Mouse (Mus musculus): ENCODE results near the gene Sox1. TPM values are rescaled to one million over a fixed set of nuclear protein-coding genes. Genes with fewer than 3 reads are reported as not detected.

Sox1 gene
- polyA plus RNA-seq, 1 experiment: not detected

DNA sequence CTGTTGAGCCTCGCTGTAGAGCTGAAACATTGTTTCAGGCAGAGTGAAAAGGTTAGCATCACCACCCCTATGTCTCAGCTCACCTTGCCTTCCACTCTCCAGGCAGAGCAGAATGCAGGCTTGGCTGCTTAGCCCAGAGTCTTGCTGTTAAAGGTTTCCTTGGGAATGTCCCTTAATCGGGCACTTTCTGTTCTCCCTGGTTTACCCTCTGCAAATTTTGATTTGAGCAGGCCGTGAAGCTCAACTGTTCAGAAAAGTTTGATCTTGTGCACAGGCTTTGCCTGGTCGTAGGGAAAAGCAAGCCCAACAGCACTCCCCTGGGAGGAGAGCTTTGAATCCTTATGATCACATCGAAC, 6.0 kb upstream of the Sox1 start:
- TF ChIP-seq POLR2A (IDR thresholded peaks at IDR 0.05; ENCODE audit: low read depth, low read length) (no peak), CTCF (IDR thresholded peaks at IDR 0.05; ENCODE audit: extremely low read depth, insufficient read depth, insufficient read length, insufficient replicate concordance) (no peak)

DNA sequence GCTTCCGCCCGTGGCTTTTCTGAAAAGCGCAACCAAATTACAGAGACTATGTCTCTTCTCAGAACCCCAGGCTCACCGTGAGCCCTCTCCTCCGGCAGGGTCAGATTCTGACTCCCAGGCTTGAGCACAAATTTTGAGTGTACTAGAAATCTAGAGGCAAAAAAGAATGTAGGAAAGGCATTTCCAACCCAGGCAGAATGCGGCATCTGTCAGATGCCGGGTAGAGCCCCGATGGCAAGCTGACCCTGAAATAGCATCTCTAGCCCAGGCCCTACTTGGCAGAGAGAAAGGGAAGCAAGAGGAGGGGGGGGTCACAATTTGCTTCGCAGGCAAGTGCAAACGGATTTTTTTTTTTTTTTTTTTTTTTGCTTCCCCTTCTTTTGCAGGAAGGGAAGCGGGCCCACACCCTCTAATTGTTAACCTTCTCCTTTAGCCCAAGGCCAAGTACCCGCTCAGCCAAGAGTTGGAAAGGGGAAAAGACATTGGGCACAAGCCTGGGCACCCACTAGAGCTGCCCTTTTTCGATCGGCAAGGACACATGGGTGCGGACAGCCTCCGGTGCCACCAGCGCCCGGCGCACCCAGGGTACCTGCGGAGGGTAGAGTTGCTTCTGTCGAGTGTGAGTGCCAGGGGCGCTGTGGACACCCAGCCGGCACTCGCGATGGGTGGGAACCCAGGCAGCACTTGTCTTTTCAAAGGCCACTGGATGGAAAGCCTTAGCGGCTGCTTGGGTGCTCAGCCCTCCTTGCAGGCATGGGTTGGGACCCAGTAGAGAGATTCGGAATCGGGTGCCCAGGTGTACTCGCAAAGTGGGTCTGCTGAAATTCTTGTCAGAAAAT, 5.1 kb upstream of the Sox1 start:
- H3K36me3 ChIP-seq (ENCODE audit: control insufficient read depth, insufficient read depth, low read length): no peaks in the 10 kb centered on the region
- no peak overlapping the region for H3K4me3 ChIP-seq (ENCODE audit: extremely low read depth, insufficient read depth, insufficient read length)
- no peak for TF ChIP-seq CTCF (IDR thresholded peaks at IDR 0.05; ENCODE audit: extremely low read depth, insufficient read depth, insufficient read length, insufficient replicate concordance)
- no peak for TF ChIP-seq POLR2A (IDR thresholded peaks at IDR 0.05; ENCODE audit: low read depth, low read length)
- H3K27ac ChIP-seq (ENCODE audit: insufficient read depth, low read length): no peak overlapping the region
- peaks cover 27% of the 10 kb centered on the region for H3K27me3 ChIP-seq (ENCODE audit: control insufficient read depth, insufficient read depth, low read length)
- H3K4me1 ChIP-seq (ENCODE audit: control insufficient read depth, insufficient read depth, insufficient read length): no peaks in the 10 kb centered on the region; the same call in 1 of the 2 replicates
- WGBS: 4% methylated on average over 29 of the region's 29 CpGs
- DNase-seq (ENCODE audit: low read depth in 1 of 2, low spot score in 2 of 2): no peak

More for the DNA sequence above, 6.0 kb upstream of the Sox1 start:
- Histone ChIP-seq H3K4me3 (ENCODE audit: extremely low read depth, insufficient read depth, insufficient read length) (no peak overlapping the region), H3K27ac (ENCODE audit: insufficient read depth, low read length) (no peak overlapping the region), H3K4me1 (ENCODE audit: control insufficient read depth, insufficient read depth, insufficient read length) (no peaks in the 10 kb centered on the region; the same call in 1 of the 2 replicates), H3K27me3 (ENCODE audit: control insufficient read depth, insufficient read depth, low read length) (peaks cover 26% of the 10 kb centered on the region), H3K36me3 (ENCODE audit: control insufficient read depth, insufficient read depth, low read length) (no peaks in the 10 kb centered on the region)
- DNase-seq (ENCODE audit: low read depth in 1 of 2, low spot score in 2 of 2): no peak
- WGBS: 4% methylated on average over 5 of the region's 5 CpGs

DNA sequence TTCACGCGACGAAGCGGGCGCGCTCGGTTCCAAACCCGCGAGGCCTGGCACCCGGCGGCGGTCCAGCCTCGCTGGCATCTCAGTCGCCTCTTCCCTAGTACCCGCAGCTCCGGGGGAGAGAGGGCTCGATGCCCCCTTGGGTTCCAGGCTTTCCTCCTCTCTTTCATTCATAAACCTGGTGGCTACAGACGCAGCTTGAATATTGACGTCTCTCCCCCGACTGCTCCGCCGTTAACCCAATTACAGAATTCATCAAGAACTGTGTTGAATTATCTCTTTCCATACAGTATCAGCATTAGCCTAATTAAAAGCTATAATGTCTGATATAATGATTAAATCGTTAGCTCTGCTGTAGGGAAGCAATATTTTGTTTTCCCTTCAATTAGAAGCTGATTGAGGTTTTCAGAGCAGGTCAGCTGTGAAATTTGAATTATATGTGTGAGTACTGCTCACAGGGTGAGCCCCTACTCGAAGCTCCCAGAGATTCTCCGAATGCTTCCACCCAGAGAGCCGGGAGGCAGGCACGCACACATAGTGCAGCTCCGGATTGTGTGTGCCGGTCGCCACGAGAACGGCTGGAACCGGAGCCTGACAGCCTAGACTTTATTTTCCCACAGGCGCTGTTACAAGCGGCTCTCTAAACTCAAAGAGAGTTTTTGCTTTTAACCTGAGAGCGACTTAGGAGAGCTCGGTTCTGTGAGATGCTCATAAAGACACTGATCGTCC, 4.3 kb upstream of the Sox1 start:
- no peak for DNase-seq (ENCODE audit: low read depth in 1 of 2, low spot score in 2 of 2)
- WGBS: 9% methylated on average over 38 of the region's 38 CpGs
- Histone ChIP-seq H3K27me3 (ENCODE audit: control insufficient read depth, insufficient read depth, low read length) (peaks cover 27% of the 10 kb centered on the region), H3K4me1 (ENCODE audit: control insufficient read depth, insufficient read depth, insufficient read length) (no peaks in the 10 kb centered on the region; the same call in none of the 2 replicates), H3K36me3 (ENCODE audit: control insufficient read depth, insufficient read depth, low read length) (no peaks in the 10 kb centered on the region), H3K4me3 (ENCODE audit: extremely low read depth, insufficient read depth, insufficient read length) (no peak overlapping the region), H3K27ac (ENCODE audit: insufficient read depth, low read length) (no peak overlapping the region)
- no peak for TF ChIP-seq POLR2A (IDR thresholded peaks at IDR 0.05; ENCODE audit: low read depth, low read length)
- TF ChIP-seq CTCF (IDR thresholded peaks at IDR 0.05; ENCODE audit: extremely low read depth, insufficient read depth, insufficient read length, insufficient replicate concordance): no peak

DNA sequence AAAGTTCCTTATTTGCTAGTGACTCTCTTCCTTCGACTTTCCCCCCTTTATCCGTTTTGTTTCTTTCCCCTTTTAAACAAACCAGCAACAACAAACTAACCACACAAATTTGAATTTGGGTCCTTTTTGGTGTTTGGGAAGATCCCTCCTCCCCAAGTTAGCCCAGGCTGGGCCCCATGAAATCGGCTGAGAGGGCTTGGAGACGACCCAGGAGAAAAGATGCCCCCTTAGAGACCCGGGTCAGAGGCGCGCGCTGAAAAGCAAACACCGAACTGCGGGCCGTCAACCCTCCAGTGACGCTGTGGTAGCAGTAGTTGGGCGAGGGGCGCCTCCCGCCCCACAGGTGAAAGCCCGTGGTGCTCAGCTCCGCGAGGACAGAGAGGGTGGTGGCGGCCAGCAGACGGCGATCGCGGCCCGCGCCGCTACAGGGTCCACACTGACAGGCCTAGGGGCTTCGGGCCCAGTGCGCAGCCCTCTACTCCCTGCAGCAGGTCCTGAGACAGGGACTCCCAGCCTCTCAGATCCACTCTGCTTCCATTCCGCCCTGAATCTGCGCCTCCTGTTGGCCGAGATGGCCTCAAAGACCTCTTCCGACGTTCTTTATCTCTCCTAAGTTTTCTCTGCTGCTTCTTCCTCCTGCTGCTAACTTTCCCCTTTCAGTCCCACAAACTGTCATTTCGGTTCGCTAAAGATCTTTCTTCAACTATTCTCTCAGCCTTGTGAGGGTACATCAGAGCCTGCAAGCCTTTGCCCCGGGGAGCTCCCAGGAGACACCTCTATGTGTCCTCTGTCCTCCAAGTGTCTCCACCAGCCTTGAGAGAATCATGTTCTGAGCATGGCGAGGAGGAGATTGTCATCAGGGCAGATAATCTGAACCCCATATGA, 3.5 kb upstream of the Sox1 start:
- TF ChIP-seq CTCF (IDR thresholded peaks at IDR 0.05; ENCODE audit: extremely low read depth, insufficient read depth, insufficient read length, insufficient replicate concordance) (no peak), POLR2A (IDR thresholded peaks at IDR 0.05; ENCODE audit: low read depth, low read length) (no peak)
- no peak for DNase-seq (ENCODE audit: low read depth in 1 of 2, low spot score in 2 of 2)
- peaks cover 30% of the 10 kb centered on the region for H3K27me3 ChIP-seq (ENCODE audit: control insufficient read depth, insufficient read depth, low read length)
- no peak overlapping the region for H3K4me3 ChIP-seq (ENCODE audit: extremely low read depth, insufficient read depth, insufficient read length)
- 5% methylated on average over 37 of the region's 37 CpGs for WGBS
- H3K27ac ChIP-seq (ENCODE audit: insufficient read depth, low read length): no peak overlapping the region
- H3K4me1 ChIP-seq (ENCODE audit: control insufficient read depth, insufficient read depth, insufficient read length): no peaks in the 10 kb centered on the region; the same call in none of the 2 replicates
- H3K36me3 ChIP-seq (ENCODE audit: control insufficient read depth, insufficient read depth, low read length): no peaks in the 10 kb centered on the region

DNA sequence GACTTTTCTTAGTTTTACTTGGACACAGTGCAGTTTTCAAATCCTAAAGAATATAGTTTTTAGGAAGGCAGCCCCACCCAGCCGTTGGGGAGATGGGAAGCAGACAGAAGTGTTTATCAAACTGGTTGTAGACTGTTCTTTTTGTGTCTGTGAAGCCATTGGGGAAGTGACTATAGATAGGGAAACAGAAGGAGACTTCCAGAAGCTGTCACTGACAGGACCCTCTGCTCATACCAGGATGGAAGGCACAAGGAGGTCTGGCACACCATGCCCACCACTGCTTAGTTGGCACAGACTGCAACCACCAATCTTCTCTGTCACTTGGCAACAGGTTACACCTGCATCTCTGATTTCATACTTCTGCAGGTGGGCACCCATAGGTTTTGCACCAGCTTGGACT, 2.3 kb upstream of the Sox1 start:
- peaks cover 39% of the 10 kb centered on the region for H3K27me3 ChIP-seq (ENCODE audit: control insufficient read depth, insufficient read depth, low read length)
- no peaks in the 10 kb centered on the region; the same call in none of the 2 replicates for H3K4me1 ChIP-seq (ENCODE audit: control insufficient read depth, insufficient read depth, insufficient read length)

DNA sequence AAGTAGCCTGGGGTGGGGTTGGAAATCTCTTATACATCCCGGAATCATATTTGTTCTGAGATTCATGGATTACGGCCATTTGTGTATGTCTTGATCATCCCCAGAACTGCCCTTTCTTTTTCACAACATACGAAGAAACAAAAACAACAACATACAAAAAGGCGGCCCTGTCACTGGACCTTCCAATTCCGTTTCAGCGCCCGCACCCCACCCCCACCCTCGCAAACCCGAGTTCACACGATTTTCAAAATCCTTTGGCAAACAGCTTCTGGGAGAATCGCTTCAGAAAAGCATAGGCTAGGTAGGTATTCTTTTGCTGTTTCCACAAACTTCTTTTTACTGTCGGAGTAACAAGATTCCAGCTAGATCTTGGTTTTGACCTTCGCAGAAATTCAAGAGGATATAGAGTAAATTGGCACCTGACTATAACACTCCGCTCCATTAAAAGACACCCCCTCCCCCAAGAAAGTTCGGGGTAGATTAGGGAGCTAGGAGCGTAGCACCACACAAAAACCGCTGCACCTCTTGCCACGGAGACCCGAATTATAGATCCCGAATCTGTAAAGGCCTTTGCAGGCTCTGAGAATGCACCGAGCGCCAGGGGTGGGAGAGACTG, 602 bp upstream of the Sox1 start:
- no peaks in the 10 kb centered on the region; the same call in none of the 2 replicates for H3K4me1 ChIP-seq (ENCODE audit: control insufficient read depth, insufficient read depth, insufficient read length)
- no peak overlapping the region for H3K4me3 ChIP-seq (ENCODE audit: extremely low read depth, insufficient read depth, insufficient read length)
- H3K36me3 ChIP-seq (ENCODE audit: control insufficient read depth, insufficient read depth, low read length): no peaks in the 10 kb centered on the region
- no peak overlapping the region for H3K27ac ChIP-seq (ENCODE audit: insufficient read depth, low read length)
- H3K27me3 ChIP-seq (ENCODE audit: control insufficient read depth, insufficient read depth, low read length): peaks cover 39% of the 10 kb centered on the region
- WGBS: 6% methylated on average over 22 of the region's 22 CpGs
- TF ChIP-seq POLR2A (IDR thresholded peaks at IDR 0.05; ENCODE audit: low read depth, low read length) (no peak), CTCF (IDR thresholded peaks at IDR 0.05; ENCODE audit: extremely low read depth, insufficient read depth, insufficient read length, insufficient replicate concordance) (no peak)
- DNase-seq (ENCODE audit: low read depth in 1 of 2, low spot score in 2 of 2): no peak

More for the DNA sequence above, 2.3 kb upstream of the Sox1 start:
- no peak overlapping the region for H3K27ac ChIP-seq (ENCODE audit: insufficient read depth, low read length)
- DNase-seq (ENCODE audit: low read depth in 1 of 2, low spot score in 2 of 2): no peak
- H3K4me3 ChIP-seq (ENCODE audit: extremely low read depth, insufficient read depth, insufficient read length): no peak overlapping the region
- WGBS: 26% methylated on average over 1 of the region's 1 CpGs
- H3K36me3 ChIP-seq (ENCODE audit: control insufficient read depth, insufficient read depth, low read length): no peaks in the 10 kb centered on the region
- TF ChIP-seq CTCF (IDR thresholded peaks at IDR 0.05; ENCODE audit: extremely low read depth, insufficient read depth, insufficient read length, insufficient replicate concordance): no peak
- no peak for TF ChIP-seq POLR2A (IDR thresholded peaks at IDR 0.05; ENCODE audit: low read depth, low read length)
